Mouse (Mus musculus) lung, postnatal 36 days (tissue): Measurements from ENCODE around the gene Kif12.
A peak's percentile ranks its signal among the peaks of the same experiment; 100 is the strongest.

ENCODE experiments used
- DNase-seq: peaks from one replicate; pipeline ENCODE4 v3.0.0; 2022; ENCODE audit warnings: mixed read lengths

Kif12 gene

GRCm38 (mm10) chr4:63171969-63172685 lies at the start of gene Kif12:
Gene Kif12, minus strand, starts transcription at chr4:63172131.
- no peak for DNase-seq

- DNase-seq, result peak; percentile 57
Observed at GRCm38 (mm10) chr4:63221096-63221958, 49.4 kb upstream of the Kif12 start.

GRCm38 (mm10) chr4:63219635-63220034 lies 47.7 kb upstream of the Kif12 start:
- no peak for DNase-seq

GRCm38 (mm10) chr4:63219059-63219458 lies 47.1 kb upstream of the Kif12 start:
- no peak for DNase-seq

- DNase-seq, result peak; percentile 21
Observed at GRCm38 (mm10) chr4:63217513-63217912, 45.6 kb upstream of the Kif12 start.

- DNase-seq, result peak; percentile 38
Observed at GRCm38 (mm10) chr4:63216566-63216965, 44.6 kb upstream of the Kif12 start.

- DNase-seq, result peak; percentile 42
Observed at GRCm38 (mm10) chr4:63215993-63216531, 44.1 kb upstream of the Kif12 start.

GRCm38 (mm10) chr4:63215185-63215992 lies 43.5 kb upstream of the Kif12 start:
- peak; percentile 73 for DNase-seq

DNA sequence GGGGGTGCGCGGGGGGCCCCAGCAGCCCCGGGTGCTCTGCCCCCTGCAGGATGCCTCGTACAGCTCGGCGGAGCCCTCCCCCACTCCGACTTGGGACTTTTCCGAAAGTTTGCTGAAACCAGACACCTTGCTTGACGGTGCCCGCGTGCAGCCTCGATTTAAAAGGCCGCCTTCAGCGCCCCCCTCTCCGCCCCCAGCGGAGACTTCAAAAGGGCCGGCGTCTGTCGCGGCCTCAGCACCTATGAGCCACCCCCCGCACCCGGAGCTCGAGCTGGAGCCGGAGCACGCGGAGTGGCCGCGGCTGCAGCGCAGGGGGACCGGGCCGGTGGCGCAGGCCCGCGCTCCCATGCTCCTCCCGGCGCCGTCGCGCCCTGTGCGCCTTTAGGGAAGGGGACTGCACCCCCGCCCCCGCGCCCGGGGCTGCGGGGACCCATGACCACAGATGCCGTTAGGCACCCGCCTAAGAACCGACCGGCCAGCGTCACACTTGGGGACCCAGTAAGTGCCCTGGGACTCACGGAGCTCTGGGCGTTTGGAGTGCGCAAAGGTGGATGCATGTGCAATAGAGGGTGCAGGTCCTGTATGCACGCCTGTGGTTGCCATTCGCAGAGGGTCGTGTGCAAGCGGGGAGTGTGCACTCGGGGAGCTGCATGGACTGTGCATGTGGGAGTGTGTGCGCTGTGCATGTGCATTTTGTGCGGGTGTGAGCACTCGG lies 42.1 kb upstream of the Kif12 start, which contains the start of gene Col27a1:
Gene Col27a1, plus strand, starts transcription at position 98 of the 715 bp plus-strand sequence.
- no peak for DNase-seq

- peak; percentile 37 for DNase-seq
Observed at GRCm38 (mm10) chr4:63205583-63205982, 33.7 kb upstream of the Kif12 start.

DNA sequence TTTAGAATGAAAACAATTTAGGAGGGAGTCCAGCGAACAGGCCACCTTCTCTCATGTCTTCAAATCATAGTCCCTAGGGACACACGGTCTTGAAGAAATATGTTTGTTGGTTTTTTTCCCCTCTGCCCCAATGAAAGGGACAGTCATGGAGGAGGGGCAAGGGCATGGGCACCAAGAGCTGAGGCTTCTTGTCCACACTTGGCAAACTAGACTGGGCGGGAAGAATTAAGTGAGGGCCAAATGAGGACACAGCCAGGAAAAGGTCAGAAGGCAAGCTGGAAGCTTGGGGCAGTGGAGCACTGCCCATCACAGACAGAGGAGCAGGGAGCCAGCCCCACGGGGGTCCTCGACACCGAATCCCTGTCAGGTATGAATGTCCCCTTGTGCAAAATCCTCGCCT lies 31.9 kb upstream of the Kif12 start:
- no peak for DNase-seq

DNA sequence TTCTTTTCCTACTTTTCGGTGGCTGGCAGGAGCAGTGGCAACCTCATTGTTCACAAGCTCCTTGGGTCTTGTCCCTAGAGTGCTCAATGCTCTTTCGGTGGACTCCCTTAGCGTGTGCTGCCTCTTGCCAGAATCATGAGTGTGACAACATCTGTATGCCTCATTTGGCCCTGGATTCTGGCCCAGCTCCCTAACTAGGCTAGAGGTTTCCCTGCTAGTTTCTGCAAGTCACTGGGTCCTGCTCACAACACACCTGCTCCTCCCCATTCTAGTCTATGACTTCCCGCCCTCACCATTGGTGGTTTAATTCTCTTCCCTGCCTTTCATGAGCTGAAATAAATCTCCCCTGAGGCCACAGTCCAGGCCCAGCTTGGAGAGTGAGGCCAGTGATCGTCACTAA lies 27.4 kb upstream of the Kif12 start:
- no peak for DNase-seq

DNA sequence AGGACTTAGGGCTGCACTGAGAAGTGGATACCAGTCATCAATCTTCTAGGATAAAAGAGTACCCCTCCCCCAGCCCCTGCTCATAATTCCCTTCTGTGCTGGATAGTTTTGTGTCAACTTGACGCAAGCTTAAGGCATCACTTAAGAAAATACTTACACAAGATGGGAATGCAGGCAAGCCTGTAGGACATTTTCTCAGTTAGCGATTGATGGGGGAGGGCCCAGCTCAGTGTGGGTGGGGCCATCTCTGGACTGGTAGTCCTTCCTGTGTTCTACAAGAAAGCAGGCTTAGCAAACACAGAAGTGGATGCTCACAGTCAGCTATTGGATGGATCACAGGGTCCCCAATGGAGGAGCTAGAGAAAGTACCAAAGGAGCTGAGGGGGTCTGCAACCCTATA lies 22.4 kb upstream of the Kif12 start:
- no peak for DNase-seq

DNA sequence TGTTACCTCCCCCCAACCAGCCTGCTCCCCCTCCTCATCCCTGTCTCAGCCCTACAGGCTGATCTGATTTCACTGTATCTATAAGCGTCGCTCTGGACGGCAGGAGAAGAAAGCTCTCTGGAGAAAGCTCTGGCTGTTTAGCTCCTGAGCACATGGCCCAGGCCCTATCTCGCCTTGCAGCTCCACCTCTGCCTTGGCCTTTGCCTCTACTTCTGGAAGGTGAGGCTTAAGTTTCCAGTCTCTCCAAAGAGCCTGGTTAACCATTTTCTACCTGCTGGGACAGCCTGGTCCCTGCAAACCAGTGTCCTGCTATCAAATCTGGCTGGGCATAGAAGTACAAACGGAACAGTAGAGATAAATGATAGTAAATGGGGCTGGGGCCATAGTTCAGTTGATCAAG lies 19.7 kb upstream of the Kif12 start:
- DNase-seq, result no peak

- DNase-seq, result peak; percentile 65
Observed at GRCm38 (mm10) chr4:63186281-63186870, 14.4 kb upstream of the Kif12 start.

GRCm38 (mm10) chr4:63181556-63181955 lies 9.6 kb upstream of the Kif12 start:
- peak; percentile 69 for DNase-seq

- DNase-seq, result no peak
Observed at GRCm38 (mm10) chr4:63171122-63171521, 809 bp downstream of the Kif12 start.

- no peak for DNase-seq
Observed at GRCm38 (mm10) chr4:63170061-63170460, 1.9 kb downstream of the Kif12 start.

DNA sequence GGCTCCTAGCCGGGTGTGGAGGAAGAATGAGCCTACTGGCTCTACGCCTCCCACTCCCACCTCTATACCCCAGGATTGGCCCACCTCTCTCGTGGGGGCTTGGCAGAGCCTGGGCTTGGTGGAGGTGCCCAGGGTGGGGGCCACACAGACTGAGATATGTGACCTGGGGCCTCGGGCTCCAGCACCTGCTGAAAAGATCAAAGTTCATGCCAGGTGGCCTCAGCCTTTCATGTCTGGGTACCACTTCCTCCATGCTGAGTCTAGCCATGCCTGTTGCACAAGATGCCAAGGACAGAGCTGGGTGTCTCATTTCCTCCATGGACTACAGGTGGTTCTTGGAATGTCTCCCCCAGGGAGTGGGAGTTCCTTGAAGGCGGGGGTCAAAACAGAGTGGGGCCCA lies 5.6 kb downstream of the Kif12 start:
- DNase-seq, result no peak

- DNase-seq, result no peak
Observed at GRCm38 (mm10) chr4:63165636-63166035, 6.3 kb downstream of the Kif12 start.

DNA sequence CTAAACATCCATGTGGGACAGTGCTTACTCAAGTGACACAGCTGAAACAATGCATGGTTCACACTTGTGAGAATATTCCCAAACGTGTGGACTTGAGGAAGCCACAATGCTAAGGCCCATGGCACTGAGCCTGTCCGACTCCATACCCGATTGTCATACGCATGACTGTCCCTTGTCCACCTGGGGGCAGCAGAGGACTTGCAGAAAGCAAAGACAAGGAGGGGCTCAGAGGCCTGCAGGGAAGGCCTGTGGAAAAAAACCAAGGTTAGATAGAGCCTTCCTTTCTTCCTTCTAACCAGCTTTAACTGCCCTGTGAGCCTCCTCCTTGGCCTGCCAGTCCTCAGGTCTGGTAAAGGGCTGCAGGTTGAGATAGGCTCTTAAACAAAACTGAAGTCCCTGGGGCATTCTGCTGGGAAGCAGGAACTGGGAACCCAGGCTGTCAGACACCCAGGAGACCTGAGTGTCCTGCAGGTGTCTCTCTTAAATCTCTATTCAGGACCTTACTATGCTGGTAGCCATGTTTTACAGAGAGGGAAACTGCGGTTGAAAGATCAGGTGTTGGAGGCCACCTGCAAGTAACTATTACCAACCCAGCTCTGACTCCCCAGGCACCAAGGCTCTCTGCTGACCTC lies 12.9 kb downstream of the Kif12 start:
- peak; percentile 85 for DNase-seq
